Mouse (Mus musculus): Measurements from ENCODE around the gene Pus10. TPM values are rescaled to one million over a fixed set of nuclear protein-coding genes. Genes with fewer than 3 reads are reported as not detected.

Pus10 gene
- 30.6 and 31.1 TPM in 2 replicates for polyA plus RNA-seq (2016; fragmentation: Nextera tagmentation; extraction: Ambion mirVana)

GRCm38 (mm10) chr11:23665311-23665786 is at the start of gene Pus10:
Gene Pus10, plus strand, starts transcription at chr11:23665674.
- Histone ChIP-seq H3K27ac (peak within 1 kb of the TSS; percentile 96), H3K27me3 (no peaks in the 10 kb centered on the region), H3K4me2 (peak within 1 kb of the TSS; percentile 62), H3K36me3 (0 out of 2 replicates have a peak, but pooled peaks cover 8% of the 10 kb centered on the region), H3K4me1 (replicated peaks) (peaks cover 26% of the 10 kb centered on the region), H3K9me3 (no peaks in the 10 kb centered on the region), H3K9ac (replicated peaks) (peak within 1 kb of the TSS; percentile 93), H3K4me3 (replicated peaks) (peak within 1 kb of the TSS; percentile 84)
- WGBS = 1% methylated on average over 34 of the region's 40 CpGs
- ATAC-seq (ENCODE audit: insufficient number of reproducible peaks, insufficient read depth, low FRiP score, low TSS enrichment, low read depth) = peak; percentile 69

GRCm38 (mm10) chr11:23618995-23619394 is 46.5 kb upstream of the Pus10 start:
- 87% methylated on average over 5 of the region's 5 CpGs for WGBS
- no peak overlapping the region for H3K9ac ChIP-seq (replicated peaks)
- H3K4me3 ChIP-seq (replicated peaks) = no peak overlapping the region
- peaks cover 25% of the 10 kb centered on the region; the same call in 1 of the 2 replicates for H3K36me3 ChIP-seq
- H3K27me3 ChIP-seq = no peaks in the 10 kb centered on the region
- no peak for ATAC-seq (ENCODE audit: insufficient number of reproducible peaks, insufficient read depth, low FRiP score, low TSS enrichment, low read depth)
- H3K9me3 ChIP-seq = no peaks in the 10 kb centered on the region
- no peaks in the 10 kb centered on the region for H3K4me1 ChIP-seq (replicated peaks)
- no peak overlapping the region for H3K4me2 ChIP-seq
- no peak overlapping the region for H3K27ac ChIP-seq

GRCm38 (mm10) chr11:23630664-23631063 is 34.8 kb upstream of the Pus10 start:
- no peak overlapping the region for H3K27ac ChIP-seq
- H3K9me3 ChIP-seq = no peaks in the 10 kb centered on the region
- no peaks in the 10 kb centered on the region for H3K4me1 ChIP-seq (replicated peaks)
- H3K27me3 ChIP-seq = no peaks in the 10 kb centered on the region
- peaks cover 10% of the 10 kb centered on the region for H3K36me3 ChIP-seq
- no peak overlapping the region for H3K9ac ChIP-seq (replicated peaks)
- no peak for ATAC-seq (ENCODE audit: insufficient number of reproducible peaks, insufficient read depth, low FRiP score, low TSS enrichment, low read depth)
- no peak overlapping the region for H3K4me2 ChIP-seq
- no peak overlapping the region for H3K4me3 ChIP-seq (replicated peaks)

- Histone ChIP-seq H3K27me3 (no peaks in the 10 kb centered on the region), H3K9me3 (no peaks in the 10 kb centered on the region), H3K9ac (replicated peaks) (peak within 1 kb of the TSS; percentile 87), H3K36me3 (peaks cover 6% of the 10 kb centered on the region; the same call in 1 of the 2 replicates), H3K4me1 (replicated peaks) (no peaks in the 10 kb centered on the region), H3K4me3 (replicated peaks) (peak within 1 kb of the TSS; percentile 80), H3K4me2 (peak within 1 kb of the TSS; percentile 68), H3K27ac (peak within 1 kb of the TSS; percentile 88)
- under 1% methylated on average over 94 of the region's 103 CpGs for WGBS
- peak; percentile 100 for ATAC-seq (ENCODE audit: insufficient number of reproducible peaks, insufficient read depth, low FRiP score, low TSS enrichment, low read depth)
Observed at GRCm38 (mm10) chr11:23632945-23633878, 32.3 kb upstream of the Pus10 start, which contains the start of gene 0610010F05Rik. Gene 0610010F05Rik, minus strand, starts transcription at chr11:23633639.

GRCm38 (mm10) chr11:23633879-23634215 is 31.6 kb upstream of the Pus10 start:
- Histone ChIP-seq H3K27me3 (no peaks in the 10 kb centered on the region), H3K9me3 (no peaks in the 10 kb centered on the region), H3K9ac (replicated peaks) (no peak overlapping the region), H3K27ac (0 out of 2 replicates have a peak overlapping the region, but pooled peaks have one; percentile 88), H3K4me3 (replicated peaks) (peak overlapping the region; percentile 80), H3K4me2 (peak overlapping the region; percentile 68), H3K4me1 (replicated peaks) (no peaks in the 10 kb centered on the region), H3K36me3 (no peaks in the 10 kb centered on the region)
- WGBS = 10% methylated on average over 7 of the region's 7 CpGs
- no peak for ATAC-seq (ENCODE audit: insufficient number of reproducible peaks, insufficient read depth, low FRiP score, low TSS enrichment, low read depth)

- Histone ChIP-seq H3K9me3 (no peaks in the 10 kb centered on the region), H3K27ac (no peak overlapping the region), H3K36me3 (peaks cover 5% of the 10 kb centered on the region; the same call in 1 of the 2 replicates), H3K4me1 (replicated peaks) (no peaks in the 10 kb centered on the region), H3K4me2 (no peak overlapping the region), H3K27me3 (no peaks in the 10 kb centered on the region), H3K4me3 (replicated peaks) (no peak overlapping the region), H3K9ac (replicated peaks) (no peak overlapping the region)
- WGBS = 72% methylated on average over 8 of the region's 8 CpGs
- ATAC-seq (ENCODE audit: insufficient number of reproducible peaks, insufficient read depth, low FRiP score, low TSS enrichment, low read depth) = no peak
Observed at GRCm38 (mm10) chr11:23634573-23634972, 30.9 kb upstream of the Pus10 start.

GRCm38 (mm10) chr11:23647431-23647830 is 18.0 kb upstream of the Pus10 start:
- ATAC-seq (ENCODE audit: insufficient number of reproducible peaks, insufficient read depth, low FRiP score, low TSS enrichment, low read depth) = no peak
- Histone ChIP-seq H3K27me3 (no peaks in the 10 kb centered on the region), H3K9me3 (no peaks in the 10 kb centered on the region), H3K4me1 (replicated peaks) (no peaks in the 10 kb centered on the region), H3K4me2 (no peak overlapping the region), H3K27ac (no peak overlapping the region), H3K9ac (replicated peaks) (no peak overlapping the region), H3K36me3 (peaks cover 75% of the 10 kb centered on the region), H3K4me3 (replicated peaks) (no peak overlapping the region)

- H3K4me2 ChIP-seq = no peak overlapping the region
- H3K4me1 ChIP-seq (replicated peaks) = no peaks in the 10 kb centered on the region
- WGBS = 95% methylated on average over 3 of the region's 3 CpGs
- no peak for ATAC-seq (ENCODE audit: insufficient number of reproducible peaks, insufficient read depth, low FRiP score, low TSS enrichment, low read depth)
- no peaks in the 10 kb centered on the region for H3K27me3 ChIP-seq
- peaks cover 74% of the 10 kb centered on the region for H3K36me3 ChIP-seq
- no peak overlapping the region for H3K4me3 ChIP-seq (replicated peaks)
- no peak overlapping the region for H3K27ac ChIP-seq
- H3K9ac ChIP-seq (replicated peaks) = no peak overlapping the region
- H3K9me3 ChIP-seq = no peaks in the 10 kb centered on the region
Observed at GRCm38 (mm10) chr11:23647835-23648234, 17.6 kb upstream of the Pus10 start.

GRCm38 (mm10) chr11:23653666-23654065 is 11.8 kb upstream of the Pus10 start:
- Histone ChIP-seq H3K4me3 (replicated peaks) (no peak overlapping the region), H3K4me1 (replicated peaks) (no peaks in the 10 kb centered on the region), H3K36me3 (peaks cover 42% of the 10 kb centered on the region; the same call in 1 of the 2 replicates), H3K4me2 (no peak overlapping the region), H3K27ac (no peak overlapping the region), H3K27me3 (no peaks in the 10 kb centered on the region), H3K9me3 (no peaks in the 10 kb centered on the region), H3K9ac (replicated peaks) (no peak overlapping the region)
- ATAC-seq (ENCODE audit: insufficient number of reproducible peaks, insufficient read depth, low FRiP score, low TSS enrichment, low read depth) = no peak
- 68% methylated on average over 3 of the region's 3 CpGs for WGBS

GRCm38 (mm10) chr11:23657791-23658190 is 7.7 kb upstream of the Pus10 start:
- H3K36me3 ChIP-seq = peaks cover 7% of the 10 kb centered on the region; the same call in 1 of the 2 replicates
- no peaks in the 10 kb centered on the region for H3K9me3 ChIP-seq
- ATAC-seq (ENCODE audit: insufficient number of reproducible peaks, insufficient read depth, low FRiP score, low TSS enrichment, low read depth) = no peak
- WGBS = 94% methylated on average over 2 of the region's 2 CpGs
- H3K9ac ChIP-seq (replicated peaks) = no peak overlapping the region
- H3K4me2 ChIP-seq = no peak overlapping the region
- no peak overlapping the region for H3K27ac ChIP-seq
- no peak overlapping the region for H3K4me3 ChIP-seq (replicated peaks)
- peaks cover 13% of the 10 kb centered on the region; the same call in 1 of the 2 replicates for H3K4me1 ChIP-seq (replicated peaks)
- no peaks in the 10 kb centered on the region for H3K27me3 ChIP-seq

GRCm38 (mm10) chr11:23664232-23664631 is 1.2 kb upstream of the Pus10 start:
- no peaks in the 10 kb centered on the region for H3K27me3 ChIP-seq
- H3K4me2 ChIP-seq = no peak overlapping the region
- H3K36me3 ChIP-seq = 0 out of 2 replicates have a peak, but pooled peaks cover 8% of the 10 kb centered on the region
- H3K27ac ChIP-seq = no peak overlapping the region
- no peak for ATAC-seq (ENCODE audit: insufficient number of reproducible peaks, insufficient read depth, low FRiP score, low TSS enrichment, low read depth)
- H3K4me3 ChIP-seq (replicated peaks) = no peak overlapping the region
- H3K9me3 ChIP-seq = no peaks in the 10 kb centered on the region
- no peak overlapping the region for H3K9ac ChIP-seq (replicated peaks)
- peaks cover 26% of the 10 kb centered on the region for H3K4me1 ChIP-seq (replicated peaks)
